ENCODE assay signal across 34 mouse cellular contexts in genomic region chr2:154541630-154542029, GRCm38 (mm10). TPM values are rescaled to one million over a fixed set of nuclear protein-coding genes. Genes with fewer than 3 reads are reported as not detected.
DNase-seq lines count a peak whose midpoint lies in the region; ATAC-seq and TF ChIP-seq lines count a peak whose summit lies in the region.
"Had no signal": no experiment of that assay in that cellular context is flagged by ENCODE, and none has a peak within 500 bp of the region (broad histone marks: within the 10 kb centered on the region; RNA-seq: fewer than 3 reads in every experiment).

No protein-coding gene starts in this region.

- peak; percentile 33; the same call in 1 of the 2 replicates for TF ChIP-seq CTCF in intestine, postnatal 0 days (IDR thresholded peaks at IDR 0.05; ENCODE audit: low read depth)
- peak; percentile 33; the same call in 1 of the 2 replicates for TF ChIP-seq CTCF in midbrain, postnatal 0 days (IDR thresholded peaks at IDR 0.05)

- H3K36me3 ChIP-seq in intestine, postnatal 0 days (ENCODE audit: control insufficient read depth, insufficient read depth): no peaks in the 10 kb centered on the region
- no peaks in the 10 kb centered on the region for H3K36me3 ChIP-seq in intestine, embryonic 16.5 days (ENCODE audit: control insufficient read depth, insufficient read depth, low read length)
- peaks cover under 1% of the 10 kb centered on the region; the same call in 1 of the 2 replicates for H3K36me3 ChIP-seq in midbrain, postnatal 0 days (ENCODE audit: insufficient read depth, low read length)
- peaks cover 43% of the 10 kb centered on the region for H3K36me3 ChIP-seq in midbrain, embryonic 10.5 days

- no peaks in the 10 kb centered on the region for H3K4me1 ChIP-seq in intestine, postnatal 0 days (replicated peaks; ENCODE audit: control insufficient read depth, insufficient read depth, low read length)
- peaks cover 9% of the 10 kb centered on the region for H3K4me1 ChIP-seq in intestine, embryonic 16.5 days (ENCODE audit: control insufficient read depth, insufficient read depth, low read length)
- H3K4me1 ChIP-seq in midbrain, postnatal 0 days (ENCODE audit: insufficient read depth, low read length): no peaks in the 10 kb centered on the region
- 0 out of 2 replicates have a peak, but pooled peaks cover 6% of the 10 kb centered on the region for H3K4me1 ChIP-seq in midbrain, embryonic 10.5 days
- H3K4me1 ChIP-seq: embryonic facial prominence, embryonic 10.5 days; limb, embryonic 12.5 days had no signal

- no peak overlapping the region for H3K4me3 ChIP-seq in intestine, postnatal 0 days (ENCODE audit: low read depth, low read length)
- H3K4me3 ChIP-seq in intestine, embryonic 16.5 days (ENCODE audit: low read length): no peak overlapping the region
- no peak overlapping the region for H3K4me3 ChIP-seq in midbrain, postnatal 0 days (ENCODE audit: low read depth, low read length)
- H3K4me3 ChIP-seq in midbrain, embryonic 10.5 days: no peak overlapping the region
- H3K4me3 ChIP-seq: embryonic facial prominence, embryonic 10.5 days; embryonic facial prominence, embryonic 15.5 days; forebrain, embryonic 13.5 days; heart, embryonic 13.5 days; limb, embryonic 12.5 days; liver, embryonic 15.5 days; lung, embryonic 15.5 days; midbrain, embryonic 15.5 days had no signal

- no peak for ATAC-seq in intestine, postnatal 0 days
- ATAC-seq in intestine, embryonic 16.5 days: no peak
- no peak for ATAC-seq in midbrain, postnatal 0 days (ENCODE audit: low FRiP score)
- ATAC-seq: CD4-positive, CD25-positive, alpha-beta regulatory T cell, adult 4 months; forebrain, embryonic 13.5 days; midbrain, embryonic 15.5 days had no signal

- H3K4me2 ChIP-seq in intestine, postnatal 0 days (replicated peaks; ENCODE audit: low read depth): no peak overlapping the region
- H3K4me2 ChIP-seq in intestine, embryonic 16.5 days (ENCODE audit: low read depth, low read length): no peak overlapping the region
- no peak overlapping the region for H3K4me2 ChIP-seq in midbrain, postnatal 0 days (ENCODE audit: low read depth, low read length, poor library complexity, severe bottlenecking)
- H3K4me2 ChIP-seq: embryonic facial prominence, embryonic 15.5 days; forebrain, embryonic 13.5 days; heart, embryonic 13.5 days; hindbrain, embryonic 14.5 days; limb, embryonic 12.5 days; liver, embryonic 15.5 days; lung, embryonic 15.5 days; midbrain, embryonic 15.5 days had no signal

- H3K27ac ChIP-seq in intestine, postnatal 0 days (ENCODE audit: low read depth, low read length): no peak overlapping the region
- H3K27ac ChIP-seq in intestine, embryonic 16.5 days (ENCODE audit: low read length): no peak overlapping the region
- no peak overlapping the region for H3K27ac ChIP-seq in midbrain, postnatal 0 days (ENCODE audit: low read depth, low read length)
- no peak overlapping the region for H3K27ac ChIP-seq in midbrain, embryonic 10.5 days (replicated peaks)
- H3K27ac ChIP-seq: embryonic facial prominence, embryonic 10.5 days; embryonic facial prominence, embryonic 15.5 days; forebrain, embryonic 13.5 days; heart, embryonic 13.5 days; hindbrain, embryonic 14.5 days; kidney, postnatal 0 days; limb, embryonic 12.5 days; liver, embryonic 15.5 days; lung, embryonic 15.5 days; macrophage; midbrain, embryonic 15.5 days had no signal

- no peak overlapping the region for H3K9ac ChIP-seq in intestine, postnatal 0 days (ENCODE audit: low read depth, low read length)
- H3K9ac ChIP-seq in intestine, embryonic 16.5 days (ENCODE audit: low read depth, low read length): no peak overlapping the region
- H3K9ac ChIP-seq in midbrain, postnatal 0 days (replicated peaks; ENCODE audit: low read length, poor library complexity, severe bottlenecking): no peak overlapping the region
- H3K9ac ChIP-seq: embryonic facial prominence, embryonic 15.5 days; forebrain, embryonic 13.5 days; heart, embryonic 13.5 days; hindbrain, embryonic 14.5 days; limb, embryonic 12.5 days; liver, embryonic 15.5 days; lung, embryonic 15.5 days; midbrain, embryonic 15.5 days had no signal

- DNase-seq in cerebellum, adult 9-11 months: peak; percentile 6
- DNase-seq in cerebellum, adult 8-10 months: no peak
- no peak for DNase-seq in midbrain, postnatal 0 days (ENCODE audit: low spot score)
- DNase-seq in midbrain, embryonic 10.5 days (ENCODE audit: low spot score): no peak
- DNase-seq in B cell, adult 2 months: no peak
- DNase-seq: adrenal gland, adult 8-10 months; gastrocnemius, postnatal 36 days; heart, adult 18-20 months; heart, postnatal 10 days; kidney, adult 8-10 months; kidney, postnatal 4 days; layer of hippocampus, adult 9-11 months; right cerebral cortex, adult 18-20 months; right cerebral cortex, postnatal 4 days; thymus, adult 2 months; thymus, postnatal 4 days had no signal

- H3K9me3 ChIP-seq in intestine, postnatal 0 days (ENCODE audit: control insufficient read depth): no peaks in the 10 kb centered on the region
- H3K9me3 ChIP-seq in intestine, embryonic 16.5 days (ENCODE audit: control insufficient read depth, low read length): no peaks in the 10 kb centered on the region
- H3K9me3 ChIP-seq in midbrain, postnatal 0 days (ENCODE audit: low read length): no peaks in the 10 kb centered on the region
- no peaks in the 10 kb centered on the region; the same call in 1 of the 2 replicates for H3K9me3 ChIP-seq in midbrain, embryonic 10.5 days (replicated peaks)
- H3K9me3 ChIP-seq: embryonic facial prominence, embryonic 10.5 days; embryonic facial prominence, embryonic 15.5 days; forebrain, embryonic 13.5 days; heart, embryonic 13.5 days; limb, embryonic 12.5 days; liver, embryonic 15.5 days; lung, embryonic 15.5 days; midbrain, embryonic 15.5 days had no signal

- H3K27me3 ChIP-seq in intestine, postnatal 0 days (replicated peaks; ENCODE audit: control insufficient read depth, insufficient read depth, low read length): no peaks in the 10 kb centered on the region
- H3K27me3 ChIP-seq in intestine, embryonic 16.5 days (replicated peaks; ENCODE audit: control insufficient read depth, insufficient read depth, low read length): no peaks in the 10 kb centered on the region
- H3K27me3 ChIP-seq in midbrain, postnatal 0 days (ENCODE audit: insufficient read depth, low read length): no peaks in the 10 kb centered on the region
- no peaks in the 10 kb centered on the region for H3K27me3 ChIP-seq in midbrain, embryonic 10.5 days (ENCODE audit: low read depth, poor library complexity, severe bottlenecking)
- H3K27me3 ChIP-seq: embryonic facial prominence, embryonic 15.5 days; forebrain, embryonic 13.5 days; heart, embryonic 13.5 days; limb, embryonic 12.5 days; liver, embryonic 15.5 days; lung, embryonic 15.5 days; midbrain, embryonic 15.5 days had no signal

- WGBS in intestine, postnatal 0 days: 82% methylated on average over 2 of the region's 2 CpGs
- WGBS in intestine, embryonic 16.5 days: 88% methylated on average over 2 of the region's 2 CpGs
- 90% methylated on average over 2 of the region's 2 CpGs for WGBS in midbrain, postnatal 0 days
- WGBS in midbrain, embryonic 10.5 days: 82% methylated on average over 2 of the region's 2 CpGs

RNA-seq across cellular contexts. Expression of gene 1700003F12Rik, which starts 5.3 kb away (rescaled TPM):
- 1.6 and 2.2 TPM in 2 replicates for polyA plus RNA-seq in intestine, postnatal 0 days (2015; fragmentation: Nextera tagmentation; extraction: Ambion mirVana)
- 0.46 TPM in 1 of 2 replicates, not detected in the other for polyA plus RNA-seq in intestine, embryonic 16.5 days (2015; fragmentation: Nextera tagmentation; extraction: Ambion mirVana)
- 1.6 and 2.5 TPM in 2 replicates for total RNA-seq in midbrain, postnatal 0 days (2014; rRNA removed)
- polyA plus RNA-seq in midbrain, postnatal 0 days (2015; fragmentation: Nextera tagmentation; extraction: Ambion mirVana): 4.0 and 5.3 TPM in 2 replicates
- polyA plus RNA-seq in midbrain, embryonic 10.5 days (2016; fragmentation: Nextera tagmentation; extraction: Ambion mirVana): 4.4 and 5.1 TPM in 2 replicates
- total RNA-seq: gastrocnemius, postnatal 36 days; heart, adult 18-20 months; hematopoietic stem cell, adult 5-6 weeks; liver, adult 2 months had no signal
- polyA plus RNA-seq: CD4-positive, CD25-positive, alpha-beta regulatory T cell, adult 4 months; heart, embryonic 13.5 days had no signal

RNA-seq across cellular contexts. Expression of gene Actl10, which starts 9.9 kb away (rescaled TPM):
- not detected in 2 replicates for polyA plus RNA-seq in intestine, postnatal 0 days (2015; fragmentation: Nextera tagmentation; extraction: Ambion mirVana)
- polyA plus RNA-seq in intestine, embryonic 16.5 days (2015; fragmentation: Nextera tagmentation; extraction: Ambion mirVana): 0.09 TPM in 1 of 2 replicates, not detected in the other
- not detected in 2 replicates for total RNA-seq in midbrain, postnatal 0 days (2014; rRNA removed)
- polyA plus RNA-seq in midbrain, postnatal 0 days (2015; fragmentation: Nextera tagmentation; extraction: Ambion mirVana): 0.11 and 0.16 TPM in 2 replicates
- 0.81 and 0.98 TPM in 2 replicates for polyA plus RNA-seq in midbrain, embryonic 10.5 days (2016; fragmentation: Nextera tagmentation; extraction: Ambion mirVana)
- total RNA-seq: gastrocnemius, postnatal 36 days; heart, adult 18-20 months; hematopoietic stem cell, adult 5-6 weeks; left cerebral cortex, postnatal 25 days; neutrophil, adult 5-6 weeks had no signal
- polyA plus RNA-seq: CD4-positive, CD25-positive, alpha-beta regulatory T cell, adult 4 months; kidney, postnatal 0 days; liver, adult 2 months; macrophage had no signal

RNA-seq across cellular contexts. Expression of gene Necab3, which starts 17.1 kb away (rescaled TPM):
- 0.29 and 0.58 TPM in 2 replicates for polyA plus RNA-seq in intestine, postnatal 0 days (2015; fragmentation: Nextera tagmentation; extraction: Ambion mirVana)
- 1.4 and 1.6 TPM in 2 replicates for polyA plus RNA-seq in intestine, embryonic 16.5 days (2015; fragmentation: Nextera tagmentation; extraction: Ambion mirVana)
- 23.3 and 27.7 TPM in 2 replicates for total RNA-seq in midbrain, postnatal 0 days (2014; rRNA removed)
- polyA plus RNA-seq in midbrain, postnatal 0 days (2015; fragmentation: Nextera tagmentation; extraction: Ambion mirVana): 18.1 and 18.9 TPM in 2 replicates
- 5.2 and 7.6 TPM in 2 replicates for polyA plus RNA-seq in midbrain, embryonic 10.5 days (2016; fragmentation: Nextera tagmentation; extraction: Ambion mirVana)
- total RNA-seq: neutrophil, adult 5-6 weeks had no signal

RNA-seq across cellular contexts. Expression of gene E2f1, which starts 28.1 kb away (rescaled TPM):
- 5.5 and 5.9 TPM in 2 replicates for polyA plus RNA-seq in intestine, postnatal 0 days (2015; fragmentation: Nextera tagmentation; extraction: Ambion mirVana)
- polyA plus RNA-seq in intestine, embryonic 16.5 days (2015; fragmentation: Nextera tagmentation; extraction: Ambion mirVana): 5.8 and 9.5 TPM in 2 replicates
- total RNA-seq in midbrain, postnatal 0 days (2014; rRNA removed): 2.0 and 2.3 TPM in 2 replicates
- 2.1 and 2.3 TPM in 2 replicates for polyA plus RNA-seq in midbrain, postnatal 0 days (2015; fragmentation: Nextera tagmentation; extraction: Ambion mirVana)
- 34.9 and 35.5 TPM in 2 replicates for polyA plus RNA-seq in midbrain, embryonic 10.5 days (2016; fragmentation: Nextera tagmentation; extraction: Ambion mirVana)
